Mouse (Mus musculus) neural tube, embryonic 11.5 days (tissue): ENCODE results near the gene Evpl. TPM values are rescaled to one million over a fixed set of nuclear protein-coding genes. Genes with fewer than 3 reads are reported as not detected.

Experiments
- ATAC-seq: fragments of 200-750 bp; cut with Nextera tagmentation; 2 replicates; pipeline ENCODE4 v1.8.0; 2017; ENCODE audit warnings: moderate number of reproducible peaks, mild to moderate bottlenecking, moderate TSS enrichment, moderate library complexity; ENCODE audit not compliant: insufficient read depth, low FRiP score, low TSS enrichment
- DNase-seq: peaks from one replicate; pipeline ENCODE4 v3.0.0-alpha.2; 2015; ENCODE audit warnings: low spot score
- H3K27ac ChIP-seq: fragments of 300-500 bp; sonication (generic); 2 replicates; pipeline ENCODE4 v1.5.1; 2014; ENCODE audit warnings: low read depth, mild to moderate bottlenecking, low read length
- H3K27me3 ChIP-seq: fragments of 300-500 bp; sonication (generic); 2 replicates; pipeline ENCODE4 v1.6.1; 2014; ENCODE audit warnings: mild to moderate bottlenecking, low read length, mixed read lengths; ENCODE audit not compliant: control insufficient read depth, insufficient read depth
- H3K36me3 ChIP-seq: fragments of 300-500 bp; sonication (generic); 2 replicates; pipeline ENCODE4 v1.6.1; 2014; ENCODE audit warnings: mild to moderate bottlenecking, low read length, moderate library complexity, mixed read lengths; ENCODE audit not compliant: control insufficient read depth, insufficient read depth
- H3K4me1 ChIP-seq: fragments of 300-500 bp; sonication (generic); 2 replicates; pipeline ENCODE4 v1.6.1; 2014; ENCODE audit warnings: low read length, mixed read lengths; ENCODE audit not compliant: control insufficient read depth, insufficient read depth
- H3K4me2 ChIP-seq: fragments of 300-500 bp; sonication (generic); 2 replicates; pipeline ENCODE4 v1.6.1; 2014; ENCODE audit warnings: low read depth, mild to moderate bottlenecking, moderate library complexity
- H3K4me3 ChIP-seq: fragments of 300-500 bp; sonication (generic); 2 replicates; pipeline ENCODE4 v1.5.1; 2014; ENCODE audit warnings: low read depth, low read length
- H3K9ac ChIP-seq: fragments of 300-500 bp; sonication (generic); 2 replicates; pipeline ENCODE4 v1.6.1; 2014; ENCODE audit warnings: mild to moderate bottlenecking, low read length
- H3K9me3 ChIP-seq: fragments of 300-500 bp; sonication (generic); 2 replicates; pipeline ENCODE4 v1.6.1; 2016; ENCODE audit warnings: low read length; ENCODE audit not compliant: control insufficient read depth
- WGBS: fragments of 180-500 bp; shearing (Covaris S2); extraction: QIAGEN DNeasy Blood & Tissue Kit; methylation state at CpG from one replicate; pipeline ENCODE4 v1.1.7; 2014; 5-methylcytosine and 5-hydroxymethylcytosine counted together
- polyA plus RNA-seq: library from polyadenylated mRNA; unstranded; fragments of >200 nt; fragmentation: Nextera tagmentation; extraction: Ambion mirVana; gene quantifications from 2 replicates; pipeline ENCODE4 v1.2.1, GENCODE M21; 2014

The Evpl gene
- polyA plus RNA-seq, 1 experiment from 2014 or later, result 0.90 TPM

DNA sequence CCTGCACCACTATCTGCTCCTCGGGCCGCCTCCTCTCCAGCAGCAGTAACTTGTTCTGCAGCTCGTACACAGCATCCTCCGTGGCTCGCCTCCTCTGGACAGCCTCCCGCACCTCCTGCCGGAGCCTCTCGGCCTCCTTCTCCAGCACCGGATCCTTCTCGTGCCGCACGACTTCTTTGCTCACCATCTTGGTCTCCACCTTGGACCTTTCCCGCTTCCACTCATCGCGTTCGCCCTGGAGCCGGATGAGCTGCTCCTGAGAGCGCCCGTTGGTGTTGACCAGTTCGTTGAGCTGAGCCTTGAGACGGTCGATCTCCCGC lies 15.2 kb downstream of the Evpl start:
- Histone ChIP-seq H3K36me3 (no peaks in the 10 kb centered on the region), H3K9me3 (peaks cover 3% of the 10 kb centered on the region; the same call in 1 of the 2 replicates), H3K27me3 (peaks cover 34% of the 10 kb centered on the region), H3K4me2 (peak overlapping the region; percentile 39), H3K4me1 (peaks cover 2% of the 10 kb centered on the region; the same call in 1 of the 2 replicates), H3K27ac (no peak overlapping the region), H3K9ac (peak overlapping the region; percentile 19; the same call in 1 of the 2 replicates), H3K4me3 (peak overlapping the region; percentile 22)
- WGBS, result 10% methylated on average over 23 of the region's 23 CpGs
- ATAC-seq (no peak), DNase-seq (no peak)

DNA sequence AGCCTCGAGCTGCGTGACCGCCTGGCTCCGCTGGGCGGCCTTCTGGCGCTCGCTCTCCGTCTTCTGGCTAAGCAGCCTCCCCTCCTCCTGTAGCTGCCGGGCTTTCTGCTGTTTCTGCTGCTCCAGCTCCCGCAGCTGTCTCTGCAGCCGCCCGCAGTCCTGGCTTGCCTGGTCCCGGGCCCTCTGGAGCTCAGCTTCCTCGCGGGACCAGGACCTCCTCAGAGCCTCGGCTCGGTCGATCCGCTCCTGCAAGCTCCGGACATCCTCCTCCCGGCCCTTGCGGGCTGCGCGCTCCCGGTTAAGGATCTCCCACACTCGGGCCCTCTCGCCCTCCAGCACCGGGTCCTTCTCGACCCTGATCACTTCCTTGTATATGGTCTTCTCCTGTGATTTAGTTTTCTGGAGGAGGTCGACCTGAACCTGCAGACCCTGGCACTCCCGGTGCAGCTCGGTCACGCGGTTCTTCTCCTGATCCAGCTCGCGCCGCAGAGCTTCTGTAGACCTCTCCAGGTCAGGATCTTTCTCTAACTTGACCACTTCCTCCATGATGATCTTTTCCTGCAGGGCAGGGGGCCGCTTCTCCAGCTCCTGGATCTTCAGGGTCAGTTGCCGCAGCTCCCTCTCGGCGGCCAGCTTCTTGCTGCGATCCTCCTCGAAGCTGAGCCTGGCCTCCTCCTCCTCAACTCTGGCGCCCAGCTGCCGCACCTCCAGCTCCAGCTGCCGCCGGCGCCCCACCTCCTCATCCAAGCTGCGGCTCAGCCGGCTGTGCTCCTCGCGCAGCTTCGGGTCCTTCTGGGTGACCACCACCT lies 15.7 kb downstream of the Evpl start:
- peaks cover 34% of the 10 kb centered on the region for H3K27me3 ChIP-seq
- ATAC-seq (no peak), DNase-seq (no peak)
- peaks cover 3% of the 10 kb centered on the region; the same call in 1 of the 2 replicates for H3K9me3 ChIP-seq
- peak overlapping the region; percentile 22 for H3K4me3 ChIP-seq
- H3K36me3 ChIP-seq, result no peaks in the 10 kb centered on the region
- peaks cover 2% of the 10 kb centered on the region; the same call in 1 of the 2 replicates for H3K4me1 ChIP-seq
- peak overlapping the region; percentile 39 for H3K4me2 ChIP-seq
- H3K27ac ChIP-seq, result no peak overlapping the region
- whole genome bisulfite sequencing, result 7% methylated on average over 53 of the region's 53 CpGs
- H3K9ac ChIP-seq, result 0 out of 2 replicates have a peak overlapping the region, but pooled peaks have one; percentile 19

- no peak for ATAC-seq
- H3K27me3 ChIP-seq, result peaks cover 34% of the 10 kb centered on the region
- no peak overlapping the region for H3K27ac ChIP-seq
- no peaks in the 10 kb centered on the region for H3K36me3 ChIP-seq
- peaks cover 2% of the 10 kb centered on the region; the same call in 1 of the 2 replicates for H3K4me1 ChIP-seq
- H3K4me3 ChIP-seq, result no peak overlapping the region
- 20% methylated on average over 4 of the region's 4 CpGs for WGBS
- H3K4me2 ChIP-seq, result no peak overlapping the region
- DNase-seq, result peak; percentile 67
- H3K9ac ChIP-seq, result no peak overlapping the region
- H3K9me3 ChIP-seq, result peaks cover 3% of the 10 kb centered on the region; the same call in 1 of the 2 replicates
Measured at GRCm38 (mm10) chr11:116219885-116220284, 18.0 kb downstream of the Evpl start.

DNA sequence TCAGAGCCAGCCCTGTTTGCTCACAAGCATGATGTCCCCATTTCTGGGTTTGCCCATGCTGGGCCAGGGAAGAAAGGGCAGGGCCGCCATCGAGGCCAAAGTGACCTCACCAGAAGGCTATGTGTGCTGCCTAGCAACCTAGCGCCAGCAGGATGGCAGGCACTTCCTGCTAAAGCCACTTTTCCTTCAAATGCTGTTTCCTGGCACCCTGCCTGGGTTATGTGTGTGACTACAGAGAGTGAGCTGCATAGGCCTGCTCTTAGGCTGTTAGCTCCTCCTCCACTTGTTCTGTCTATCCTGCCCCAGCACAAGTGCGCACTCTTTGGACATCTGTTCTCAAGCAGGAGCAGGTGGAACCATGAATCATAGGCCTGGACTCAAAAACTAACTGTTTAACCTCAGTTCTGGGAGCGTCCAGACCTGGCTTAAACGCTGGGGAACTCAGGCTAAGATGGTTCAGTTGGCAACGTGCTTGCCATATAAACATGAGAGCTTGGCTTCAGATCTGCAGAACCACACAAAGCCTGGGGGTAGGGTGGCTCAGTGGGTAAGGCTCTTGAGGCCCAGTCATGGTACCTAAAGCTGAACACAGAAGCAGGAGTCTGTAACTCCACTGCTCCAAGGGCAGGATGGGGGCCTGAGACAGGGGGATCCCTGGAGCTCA lies 19.0 kb downstream of the Evpl start:
- Histone ChIP-seq H3K9ac (no peak overlapping the region; the same call in 1 of the 2 replicates), H3K9me3 (peaks cover 3% of the 10 kb centered on the region; the same call in 1 of the 2 replicates), H3K4me1 (peaks cover 2% of the 10 kb centered on the region; the same call in 1 of the 2 replicates), H3K4me3 (no peak overlapping the region), H3K4me2 (no peak overlapping the region), H3K27ac (peak overlapping the region; percentile 39; the same call in 1 of the 2 replicates), H3K27me3 (peaks cover 30% of the 10 kb centered on the region), H3K36me3 (no peaks in the 10 kb centered on the region)
- no peak for DNase-seq
- no peak for ATAC-seq
- 56% methylated on average over 7 of the region's 7 CpGs for WGBS

- WGBS, result 91% methylated on average over 2 of the region's 2 CpGs
- Histone ChIP-seq H3K4me3 (no peak overlapping the region), H3K27me3 (peaks cover 24% of the 10 kb centered on the region), H3K9me3 (peaks cover 3% of the 10 kb centered on the region; the same call in 1 of the 2 replicates), H3K9ac (no peak overlapping the region), H3K36me3 (no peaks in the 10 kb centered on the region), H3K27ac (no peak overlapping the region), H3K4me1 (peaks cover 2% of the 10 kb centered on the region; the same call in 1 of the 2 replicates), H3K4me2 (no peak overlapping the region)
- ATAC-seq, result no peak
- DNase-seq, result no peak
Measured at GRCm38 (mm10) chr11:116218263-116218662, 19.6 kb downstream of the Evpl start.

DNA sequence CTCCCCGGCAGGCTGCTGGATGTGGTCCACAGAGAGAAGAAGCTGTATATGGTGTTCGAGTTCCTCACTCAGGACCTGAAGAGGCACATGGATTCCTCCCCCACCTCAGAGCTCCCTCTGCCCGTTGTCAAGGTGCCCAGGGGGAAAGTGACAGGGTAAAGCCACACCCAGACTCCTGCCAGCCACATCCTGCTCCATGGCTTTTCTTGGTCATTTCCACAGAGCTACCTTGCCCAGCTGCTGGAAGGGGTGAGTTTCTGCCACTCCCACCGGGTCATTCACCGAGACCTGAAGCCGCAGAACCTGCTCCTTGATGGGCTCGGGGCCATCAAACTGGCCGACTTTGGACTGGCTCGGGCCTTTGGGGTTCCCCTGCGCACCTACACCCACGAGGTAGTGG lies 21.3 kb downstream of the Evpl start:
- Histone ChIP-seq H3K9ac (no peak overlapping the region), H3K4me1 (no peaks in the 10 kb centered on the region; the same call in 1 of the 2 replicates), H3K4me3 (no peak overlapping the region), H3K27me3 (peaks cover 7% of the 10 kb centered on the region), H3K9me3 (peaks cover 1% of the 10 kb centered on the region; the same call in 1 of the 2 replicates), H3K4me2 (no peak overlapping the region), H3K27ac (no peak overlapping the region), H3K36me3 (no peaks in the 10 kb centered on the region)
- DNase-seq, result no peak
- ATAC-seq, result no peak
- 84% methylated on average over 11 of the region's 11 CpGs for WGBS

DNA sequence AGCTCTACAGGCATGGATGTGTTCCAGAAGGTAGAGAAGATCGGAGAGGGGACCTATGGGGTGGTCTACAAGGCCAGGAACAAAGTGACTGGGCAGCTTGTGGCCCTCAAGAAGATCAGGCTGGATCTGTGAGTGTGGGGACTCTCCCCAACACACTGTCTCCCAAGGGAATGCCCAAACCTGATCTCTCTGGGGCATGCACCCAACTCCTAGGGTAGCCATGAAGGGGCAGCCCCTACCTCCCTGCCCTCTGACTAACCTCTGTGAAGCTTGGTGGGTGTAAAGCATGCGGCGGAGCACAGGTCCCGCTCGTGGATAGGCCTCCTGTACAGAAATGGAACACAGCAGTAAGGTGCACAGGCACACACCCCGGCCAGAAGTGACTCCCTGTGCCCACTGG lies 21.9 kb downstream of the Evpl start:
- Histone ChIP-seq H3K9me3 (no peaks in the 10 kb centered on the region), H3K36me3 (no peaks in the 10 kb centered on the region), H3K9ac (no peak overlapping the region), H3K27me3 (peaks cover 2% of the 10 kb centered on the region; the same call in 1 of the 2 replicates), H3K4me1 (no peaks in the 10 kb centered on the region; the same call in 1 of the 2 replicates), H3K4me3 (no peak overlapping the region), H3K4me2 (no peak overlapping the region), H3K27ac (no peak overlapping the region)
- WGBS, result 87% methylated on average over 6 of the region's 6 CpGs
- no peak for DNase-seq
- ATAC-seq, result no peak

DNA sequence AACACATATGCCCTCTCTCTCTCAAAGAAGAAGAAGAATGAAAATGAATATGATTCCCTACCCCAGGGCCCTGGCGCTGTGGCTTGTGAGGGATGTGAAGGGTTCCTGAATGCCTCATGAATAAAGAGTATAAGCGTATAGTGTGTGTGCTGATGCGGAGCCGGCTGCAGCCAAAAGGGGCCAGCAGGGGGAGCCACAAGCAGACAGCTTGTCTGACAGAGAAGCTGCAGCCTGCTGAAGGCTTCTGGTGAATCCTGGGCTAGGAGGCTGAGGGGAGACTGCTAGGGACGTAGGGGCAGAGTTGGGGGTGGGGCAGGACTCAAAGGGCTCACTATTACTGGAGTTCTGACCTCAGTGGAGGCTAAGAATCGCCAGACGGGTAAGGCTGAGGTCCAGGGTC lies 22.7 kb downstream of the Evpl start:
- no peak for ATAC-seq
- Histone ChIP-seq H3K27ac (no peak overlapping the region), H3K27me3 (no peaks in the 10 kb centered on the region), H3K4me3 (no peak overlapping the region), H3K36me3 (no peaks in the 10 kb centered on the region), H3K9me3 (no peaks in the 10 kb centered on the region), H3K9ac (no peak overlapping the region), H3K4me2 (no peak overlapping the region), H3K4me1 (no peaks in the 10 kb centered on the region; the same call in 1 of the 2 replicates)
- no peak for DNase-seq
- WGBS, result 76% methylated on average over 7 of the region's 7 CpGs
